Mouse (Mus musculus) urinary bladder, adult 2 months (tissue): ENCODE measurements around the gene Glud1. TPM values are rescaled to one million over a fixed set of nuclear protein-coding genes. Genes with fewer than 3 reads are reported as not detected.

Experiments used
- DNase-seq: peaks from one replicate; pipeline ENCODE4 v3.0.0; 2022; ENCODE audit warnings: low spot score
- polyA plus RNA-seq: library from polyadenylated mRNA; depleted of rRNA; stranded (reverse); fragments of >200 nt; gene quantifications from 2 replicates; pipeline ENCODE4 v1.2.3, GENCODE M21; 2012; rRNA removed

Glud1 gene
- polyA plus RNA-seq, 1 experiment: 115 TPM

GRCm38 (mm10) chr14:34378560-34379331 is 68.2 kb downstream of the Glud1 start:
- DNase-seq: no peak

GRCm38 (mm10) chr14:34382921-34383704 is 72.6 kb downstream of the Glud1 start:
- DNase-seq: no peak

GRCm38 (mm10) chr14:34393295-34393694 is 82.8 kb downstream of the Glud1 start:
- DNase-seq: no peak

Other genes with a start within 250 kb of the Glud1 start
- 39.5 and 42.4 TPM in 2 replicates for gene Anxa8, start 224.7 kb upstream of the Glud1 start, polyA plus RNA-seq
- gene A630023A22Rik, start 208.0 kb upstream of the Glud1 start, polyA plus RNA-seq: 12.5 and 14.3 TPM in 2 replicates
- gene Npy4r, start 158.2 kb upstream of the Glud1 start, polyA plus RNA-seq: 25.1 and 34.7 TPM in 2 replicates
- 0.30 and 0.72 TPM in 2 replicates for gene Gprin2, start 109.1 kb upstream of the Glud1 start, polyA plus RNA-seq
- gene Syt15, start 91.1 kb upstream of the Glud1 start, polyA plus RNA-seq: 10.6 and 13.7 TPM in 2 replicates
- gene Shld2, start 234 bp upstream of the Glud1 start, polyA plus RNA-seq: 3.9 and 5.0 TPM in 2 replicates
- 714 and 1,004 TPM in 2 replicates for gene Fam25c, start 44.7 kb downstream of the Glud1 start, polyA plus RNA-seq
- 35.6 and 50.1 TPM in 2 replicates for gene Sncg, start 64.1 kb downstream of the Glud1 start, polyA plus RNA-seq
- 8.0 and 14.0 TPM in 2 replicates for gene Mmrn2, start 64.7 kb downstream of the Glud1 start, polyA plus RNA-seq
- gene Bmpr1a, start 192.6 kb downstream of the Glud1 start, polyA plus RNA-seq: 47.7 and 56.2 TPM in 2 replicates
- gene 9230112D13Rik, start 212.1 kb downstream of the Glud1 start, polyA plus RNA-seq: 0.08 TPM in 1 of 2 replicates, not detected in the other